Mouse (Mus musculus): ENCODE measurements around the gene Tnfaip2.

DNA sequence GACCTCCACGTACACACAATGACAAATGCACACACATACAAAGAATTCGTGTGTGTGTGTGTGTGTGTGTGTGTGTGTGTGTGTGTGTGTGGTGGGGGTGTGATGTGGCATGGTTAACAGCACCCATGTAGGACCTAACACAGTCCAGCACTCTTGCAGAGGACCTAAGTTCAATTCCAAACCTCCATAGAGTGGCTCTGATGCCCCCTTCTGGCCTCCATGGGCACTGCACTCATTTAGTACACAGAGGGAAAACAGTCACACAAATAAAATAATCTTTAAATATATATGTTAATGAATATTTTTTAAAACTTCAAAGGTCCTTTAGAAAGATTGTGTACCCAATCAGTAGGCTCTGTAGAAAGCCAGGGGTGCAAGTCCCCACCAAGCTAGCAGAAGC, 37.6 kb downstream of the Tnfaip2 start:
- TF ChIP-seq CTCF (IDR thresholded peaks at IDR 0.05; ENCODE audit: low read depth) (peak; percentile 75), EP300 (IDR thresholded peaks at IDR 0.05; ENCODE audit: low read depth) (no peak)

Measured in liver, postnatal 0 days (tissue).